Mouse (Mus musculus) kidney, adult 2 months (tissue): ENCODE measurements around the gene Max.

ENCODE experiments used
- CTCF ChIP-seq: fragments of 200-500 bp; conservative IDR thresholded peaks from 2 replicates; pipeline ENCODE4 v1.5.1; 2011; ENCODE audit warnings: low read depth, mild to moderate bottlenecking, control low read depth, low read length, moderate library complexity, mixed read lengths; ENCODE audit not compliant: insufficient read depth, insufficient read length
- POLR2A ChIP-seq: fragments of 200-500 bp; IDR thresholded peaks from one replicate; pipeline ENCODE4 v1.6.1; 2011; ENCODE audit warnings: low read depth, low read length, control low read depth

DNA sequence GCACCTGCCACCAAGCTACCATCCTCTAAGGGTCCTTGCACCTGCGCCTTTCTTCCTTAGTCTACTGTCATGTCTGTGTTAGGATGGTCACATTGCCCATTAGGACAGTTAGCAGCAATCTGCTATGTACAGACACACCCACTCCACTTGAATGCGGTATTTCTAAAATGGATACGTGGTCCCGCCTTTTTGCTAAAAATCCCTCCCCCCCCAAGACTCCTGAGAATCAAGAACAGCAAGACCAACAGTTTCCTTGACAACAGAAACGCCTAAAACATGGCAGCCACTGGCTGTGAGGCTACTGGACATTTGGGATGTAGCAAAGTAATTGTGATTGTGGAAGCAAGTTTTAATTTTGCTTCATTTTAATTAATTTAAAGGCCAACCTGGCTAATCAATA lies 32.8 kb upstream of the Max start:
- TF ChIP-seq CTCF (no peak), POLR2A (no peak)
